Mouse (Mus musculus): ENCODE measurements around the gene Gm498.

Gene Gm498

DNA sequence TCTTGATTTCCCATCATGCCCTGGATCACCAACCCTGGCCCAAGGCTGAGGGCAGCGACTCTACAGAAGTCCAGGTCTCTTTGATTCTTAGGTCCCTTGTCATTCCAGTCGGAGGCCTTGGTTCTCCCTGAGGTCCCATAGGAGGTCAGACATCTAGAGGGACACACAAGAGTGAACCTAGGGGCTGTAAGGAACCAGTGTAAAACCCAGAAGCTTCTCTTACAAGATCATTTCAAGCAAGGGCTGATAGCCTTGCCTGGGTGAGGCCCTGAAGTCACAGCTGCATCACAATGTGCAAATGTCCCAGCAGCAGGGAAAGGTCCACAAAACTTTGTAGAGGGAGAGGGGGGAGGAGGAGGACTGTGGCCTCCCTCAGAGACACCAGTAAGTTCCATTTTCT is at the start of gene Gm498:
Gene Gm498 (plus strand): TSS at position 301 of the 400 bp plus-strand sequence.
- no peak for DNase-seq (ENCODE audit: low read depth, low spot score)

DNA sequence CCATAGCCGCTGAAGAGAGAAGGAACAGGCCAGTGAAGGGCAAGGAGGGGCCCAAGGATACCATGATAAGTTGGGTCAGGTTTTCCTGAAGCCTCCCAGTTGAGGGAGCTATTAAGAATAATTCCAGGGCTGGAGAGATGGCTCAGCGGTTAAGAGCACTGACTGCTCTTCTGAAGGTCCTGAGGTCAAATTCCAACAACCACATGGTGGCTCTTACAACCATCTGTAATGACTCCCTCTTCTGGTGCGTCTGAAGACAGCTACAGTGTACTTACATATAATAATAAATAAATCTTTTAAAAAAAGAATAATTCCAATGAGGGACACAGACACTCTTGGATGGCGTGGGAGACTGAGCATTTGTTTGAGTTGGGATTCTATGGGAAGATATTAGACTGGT is 47.4 kb upstream of the Gm498 start:
- DNase-seq (ENCODE audit: low read depth, low spot score): no peak

DNA sequence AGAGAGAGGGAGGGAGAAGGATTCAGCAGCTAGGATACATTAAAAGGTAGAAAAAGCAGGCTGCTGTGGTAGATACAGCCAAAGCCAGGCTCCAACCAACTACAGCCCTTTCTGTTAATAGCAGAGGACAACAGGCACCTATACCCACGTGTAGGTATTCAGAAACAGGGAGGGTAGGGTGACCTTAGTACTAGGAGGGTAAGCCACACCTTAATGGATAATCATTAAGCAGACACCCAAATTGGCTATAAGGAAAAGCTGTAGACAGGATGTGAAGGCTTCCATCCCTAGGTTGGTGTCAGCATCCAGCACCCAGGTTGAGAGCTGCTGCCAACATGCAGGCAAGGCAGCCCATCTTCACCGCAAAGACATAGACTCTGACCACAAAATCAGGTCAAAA is 45.4 kb upstream of the Gm498 start:
- no peak for DNase-seq (ENCODE audit: low read depth, low spot score)

DNA sequence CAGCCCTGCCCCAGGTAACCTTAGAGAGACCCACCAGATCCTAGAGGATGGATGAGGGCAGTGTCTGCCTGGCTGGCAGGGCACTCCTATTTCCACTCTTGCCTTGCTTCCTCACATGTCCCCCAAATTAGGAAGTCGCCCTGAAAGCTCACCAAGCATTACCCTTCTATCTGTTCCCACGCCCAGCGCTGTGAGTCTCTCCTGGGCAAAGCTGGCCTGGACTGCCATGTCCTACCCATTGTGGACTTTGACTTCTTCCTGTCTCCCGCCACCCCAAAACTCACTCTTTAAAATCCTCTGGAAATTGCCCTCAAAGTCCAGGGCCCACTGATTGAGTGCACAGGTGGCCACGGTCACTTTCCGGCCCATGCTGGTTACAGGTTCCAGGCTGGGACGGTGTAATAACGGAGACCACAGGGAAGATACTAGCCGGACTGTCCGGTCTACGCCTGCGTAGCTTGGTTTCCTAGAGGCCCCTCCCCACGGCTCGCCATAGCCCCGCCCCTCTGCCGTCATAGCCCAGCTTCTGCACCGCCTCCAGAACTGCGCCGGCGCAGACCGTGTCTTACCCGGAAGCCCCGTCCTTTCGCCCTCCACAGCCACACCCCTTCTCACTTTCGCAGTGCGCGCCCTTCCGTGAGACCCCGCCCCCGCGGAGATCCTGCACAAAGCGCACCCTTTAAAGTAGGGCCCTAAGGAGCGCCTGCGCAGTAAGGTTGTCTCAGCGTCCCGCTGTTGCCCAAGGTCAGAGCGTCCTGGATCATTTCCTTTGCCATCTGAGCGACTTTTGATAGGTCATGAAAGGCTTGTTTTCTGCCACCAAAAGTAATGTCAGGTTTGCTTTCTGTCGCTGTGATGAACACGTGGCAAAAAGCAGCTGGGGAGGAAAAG is 44.0 kb upstream of the Gm498 start, which contains the start of the genes Nadsyn1 and Dhcr7:
Gene Nadsyn1 (minus strand): TSS at position 475 of the 891 bp plus-strand sequence.
Gene Dhcr7 (plus strand): TSS at position 771 of the 891 bp plus-strand sequence.
- DNase-seq (ENCODE audit: low read depth, low spot score): peak; percentile 100

DNA sequence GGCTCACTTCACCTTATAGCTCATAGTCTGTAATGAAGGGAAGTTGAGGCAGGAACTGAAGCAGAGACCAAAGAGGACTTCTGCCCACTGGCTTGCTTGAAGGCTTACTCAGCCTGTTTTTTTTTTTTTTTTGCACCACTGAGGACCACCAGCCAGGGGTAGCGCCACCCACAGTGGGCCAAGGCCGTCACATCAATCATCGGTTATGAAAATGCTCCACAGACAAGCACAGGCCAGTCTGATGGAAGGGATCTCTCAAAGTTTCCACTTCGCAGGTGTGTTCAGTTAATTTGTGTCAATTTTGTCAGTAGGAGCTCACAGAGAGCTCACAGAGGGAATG is 43.4 kb upstream of the Gm498 start:
- DNase-seq (ENCODE audit: low read depth, low spot score): no peak

- DNase-seq (ENCODE audit: low read depth, low spot score): no peak
These were observed 39.7 kb upstream of the Gm498 start for GRCm38 (mm10) chr7:143826985-143827384.

- DNase-seq (ENCODE audit: low read depth, low spot score): peak; percentile 98
These were observed 36.9 kb upstream of the Gm498 start for GRCm38 (mm10) chr7:143829504-143830331.

DNA sequence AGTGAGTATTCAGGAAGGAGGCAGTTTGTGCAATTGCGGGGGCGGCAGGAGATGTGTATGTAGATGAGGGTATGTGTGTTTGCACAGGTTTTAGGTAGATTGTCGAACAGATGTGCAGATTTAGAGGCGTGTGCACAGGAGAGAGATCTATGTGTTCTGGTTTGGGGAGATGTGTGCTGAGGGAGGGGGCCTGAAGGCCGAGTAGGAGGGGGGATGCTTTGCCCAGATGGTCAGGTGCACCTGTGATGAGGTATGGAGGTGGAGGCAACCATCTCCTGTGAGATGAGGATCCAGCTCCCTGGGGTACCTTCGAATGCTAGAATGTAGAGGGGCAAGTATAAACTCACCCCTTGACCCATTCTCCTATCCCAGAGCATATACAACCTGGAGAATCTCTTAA is 36.2 kb upstream of the Gm498 start:
- no peak for DNase-seq (ENCODE audit: low read depth, low spot score)

- DNase-seq (ENCODE audit: low read depth, low spot score): no peak
These were observed 34.4 kb upstream of the Gm498 start for GRCm38 (mm10) chr7:143832196-143832595.

GRCm38 (mm10) chr7:143832611-143833010 is 34.0 kb upstream of the Gm498 start:
- no peak for DNase-seq (ENCODE audit: low read depth, low spot score)

DNA sequence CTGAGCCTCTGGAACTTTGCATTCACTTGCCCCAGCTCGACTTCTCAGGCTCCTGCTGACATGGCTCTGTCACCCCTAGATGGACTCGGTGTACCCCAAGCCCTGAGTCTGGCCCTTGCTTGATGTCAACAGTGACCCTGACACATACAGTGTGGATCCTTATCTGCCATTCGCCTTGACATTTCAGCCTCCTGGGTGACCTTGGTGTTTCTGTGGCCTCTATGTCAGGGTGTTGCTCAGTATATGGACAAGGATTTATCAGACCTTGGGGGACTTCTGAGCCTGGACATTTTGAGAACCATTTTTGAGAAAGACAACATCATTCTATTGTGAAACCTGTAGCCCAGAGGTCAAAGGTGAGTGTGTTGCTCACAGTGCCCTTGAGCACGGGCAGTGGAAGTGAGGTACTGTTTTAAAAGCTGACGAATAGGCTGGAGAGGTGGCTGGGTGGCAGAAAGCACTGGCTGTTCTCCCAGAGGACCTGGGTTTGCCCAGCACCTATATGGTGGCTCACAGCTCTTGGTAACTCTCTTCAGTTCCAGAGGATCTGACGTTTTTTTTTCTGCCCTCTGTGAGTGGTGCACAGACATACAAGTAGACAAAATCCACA is 33.0 kb upstream of the Gm498 start:
- no peak for DNase-seq (ENCODE audit: low read depth, low spot score)

DNA sequence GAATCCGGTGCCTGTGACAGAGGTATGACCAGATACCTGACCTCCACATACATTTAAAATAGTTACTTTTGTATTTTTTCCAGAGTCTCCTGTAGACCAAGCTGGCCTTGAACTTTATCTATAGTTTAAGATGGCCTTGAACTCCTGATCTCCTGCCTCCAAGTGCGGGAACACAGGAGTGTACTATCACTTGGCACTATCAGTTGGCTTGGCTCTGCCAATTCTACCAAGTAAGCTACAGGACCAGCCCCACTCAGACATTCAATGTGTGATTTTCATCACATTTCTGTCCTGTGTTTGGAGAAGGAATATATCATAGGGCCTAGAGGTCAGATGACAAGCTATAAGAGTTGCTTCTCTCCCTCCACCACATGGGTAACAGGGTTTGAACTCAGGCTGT is 32.3 kb upstream of the Gm498 start:
- no peak for DNase-seq (ENCODE audit: low read depth, low spot score)

- no peak for DNase-seq (ENCODE audit: low read depth, low spot score)
These were observed 31.7 kb upstream of the Gm498 start for GRCm38 (mm10) chr7:143834972-143835371.

GRCm38 (mm10) chr7:143837705-143838358 is 28.8 kb upstream of the Gm498 start:
- DNase-seq (ENCODE audit: low read depth, low spot score): no peak

DNA sequence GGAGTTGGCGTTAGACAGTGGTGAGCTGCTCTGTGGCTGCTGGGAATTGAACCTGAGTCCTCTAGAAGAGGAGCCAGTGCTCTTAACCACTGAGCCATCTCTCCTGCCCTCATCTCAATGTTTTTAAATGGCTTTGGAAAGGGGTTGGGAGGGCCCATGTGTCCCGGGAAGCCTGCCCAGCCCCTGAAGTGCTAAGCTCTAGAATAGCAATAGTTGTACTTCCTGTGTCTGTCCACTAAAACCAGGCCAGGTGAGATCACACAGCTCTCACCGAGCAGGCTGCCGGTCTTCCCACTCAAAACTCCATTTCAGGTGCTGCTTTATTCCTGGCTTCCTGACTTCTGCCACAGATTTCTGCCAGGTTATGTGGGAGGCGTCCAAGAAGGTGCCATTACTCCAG is 26.5 kb upstream of the Gm498 start:
- no peak for DNase-seq (ENCODE audit: low read depth, low spot score)

DNA sequence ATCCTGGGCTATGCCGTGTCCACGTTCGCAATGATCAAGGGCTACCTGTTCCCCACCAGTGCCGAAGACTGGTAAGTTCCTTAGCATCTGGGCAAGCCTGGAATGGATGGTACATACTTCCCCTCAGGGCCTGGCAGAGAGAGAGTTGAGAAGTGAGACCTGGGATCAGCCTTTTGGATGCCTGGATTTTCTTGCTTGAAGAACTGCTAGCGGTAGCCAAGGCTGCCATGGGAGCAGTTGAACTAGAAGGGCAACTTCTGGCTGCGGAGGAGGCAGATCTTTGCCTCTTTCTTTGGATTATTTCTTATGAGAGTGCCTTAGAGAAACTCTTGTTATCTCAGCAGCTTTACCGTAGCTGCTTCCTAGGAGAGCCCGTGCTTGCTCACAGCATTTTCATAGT is 25.3 kb upstream of the Gm498 start:
- no peak for DNase-seq (ENCODE audit: low read depth, low spot score)

DNA sequence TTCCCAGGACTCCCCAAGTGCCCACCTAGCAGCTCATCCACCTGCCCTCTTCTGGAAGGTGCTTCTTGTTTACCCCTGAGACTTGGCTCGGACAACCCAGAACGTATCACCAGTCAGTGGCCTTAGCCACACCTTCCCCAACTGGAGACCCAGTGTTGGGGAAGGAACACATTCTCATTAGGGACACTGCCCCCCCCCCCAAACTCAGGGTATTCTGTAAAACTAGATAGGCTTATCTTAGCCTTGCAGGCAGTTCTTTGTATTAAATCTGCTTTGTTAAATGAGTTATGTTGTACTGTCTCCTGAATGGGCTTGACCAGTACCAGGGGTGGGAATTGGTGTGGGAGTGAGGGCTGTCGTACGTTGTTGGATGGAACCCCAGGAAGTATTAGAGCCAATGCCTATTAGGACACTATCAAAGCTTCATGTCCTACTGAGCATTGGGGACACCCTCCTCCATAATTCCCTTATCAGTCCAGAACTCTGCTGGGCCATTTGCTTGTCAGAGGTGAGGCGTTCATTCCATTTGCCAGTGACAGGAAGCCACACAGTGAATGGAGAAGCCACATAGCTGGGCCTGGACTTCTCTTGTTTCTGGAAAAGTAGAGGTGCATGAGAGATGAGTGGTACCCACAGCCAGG is 18.4 kb upstream of the Gm498 start:
- DNase-seq (ENCODE audit: low read depth, low spot score): no peak

GRCm38 (mm10) chr7:143848768-143849482 is 17.7 kb upstream of the Gm498 start:
- DNase-seq (ENCODE audit: low read depth, low spot score): no peak

DNA sequence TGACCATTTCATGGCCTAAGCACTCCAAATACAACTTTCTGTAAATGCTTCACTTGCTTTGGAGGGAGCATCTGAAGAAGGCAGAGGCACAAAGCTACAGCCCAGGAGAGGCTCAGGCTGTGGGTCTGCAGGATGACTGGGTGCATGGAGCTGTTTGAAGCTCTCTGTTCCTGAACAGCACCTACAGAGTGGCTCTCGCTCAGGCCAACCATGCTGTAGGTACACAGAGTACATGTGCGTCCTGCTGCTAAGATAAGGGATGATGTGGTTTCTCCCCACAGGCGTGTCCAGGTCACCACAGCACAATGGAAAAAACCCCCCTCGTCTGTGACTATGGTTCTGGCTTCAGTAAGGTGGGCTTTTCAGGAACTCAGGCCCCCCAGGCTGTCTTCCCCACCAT is 2.2 kb downstream of the Gm498 start:
- no peak for DNase-seq (ENCODE audit: low read depth, low spot score)

DNA sequence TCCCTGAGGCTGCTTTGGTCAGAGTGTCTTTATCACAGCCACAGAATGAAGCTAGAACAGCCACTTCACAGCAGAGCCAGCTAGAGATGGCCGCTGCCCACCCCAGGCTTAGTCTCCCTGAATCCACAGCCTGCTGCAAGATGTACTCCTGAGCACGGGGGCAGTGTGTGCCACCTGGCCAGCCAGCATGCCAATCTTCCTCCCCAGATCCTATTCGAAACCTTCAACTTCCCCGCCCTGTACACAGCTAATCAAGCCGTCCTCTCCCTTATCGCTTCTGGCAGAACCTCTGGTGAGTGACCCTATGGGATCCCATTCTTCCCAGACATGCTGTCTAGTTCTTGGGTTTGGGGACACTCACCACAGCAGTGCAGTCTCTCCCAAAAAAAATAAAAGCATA is 17.1 kb downstream of the Gm498 start:
- DNase-seq (ENCODE audit: low read depth, low spot score): no peak

- no peak for DNase-seq (ENCODE audit: low read depth, low spot score)
These were observed 24.5 kb downstream of the Gm498 start for GRCm38 (mm10) chr7:143891146-143891545.
